Mouse (Mus musculus) left cerebral cortex, postnatal 10 days (tissue): Measurements from ENCODE around the gene Tssk6. TPM values are rescaled to one million over a fixed set of nuclear protein-coding genes. Genes with fewer than 3 reads are reported as not detected.

Experiments
- DNase-seq, 2 experiments: peaks; one replicate each; pipeline ENCODE4 v3.0.0; 2021 to 2022; ENCODE audit warnings: low spot score in 2 of 2, mixed read lengths in 1 of 2; ENCODE audit errors: extremely low spot score in 1 of 2
- intact Hi-C: fragments of 180-260 bp; cut with DNase I; formaldehyde crosslinking; loops from one replicate; pipeline ENCODE4 v1.15.1; 2025
- total RNA-seq, 2 experiments: library from RNA; stranded (reverse); gene quantifications; 2 replicates each; pipeline ENCODE4 v1.2.3; 2021

Gene Tssk6
- total RNA-seq, 2 experiments from 2014 or later: 0.26 to 0.53 TPM

DNA sequence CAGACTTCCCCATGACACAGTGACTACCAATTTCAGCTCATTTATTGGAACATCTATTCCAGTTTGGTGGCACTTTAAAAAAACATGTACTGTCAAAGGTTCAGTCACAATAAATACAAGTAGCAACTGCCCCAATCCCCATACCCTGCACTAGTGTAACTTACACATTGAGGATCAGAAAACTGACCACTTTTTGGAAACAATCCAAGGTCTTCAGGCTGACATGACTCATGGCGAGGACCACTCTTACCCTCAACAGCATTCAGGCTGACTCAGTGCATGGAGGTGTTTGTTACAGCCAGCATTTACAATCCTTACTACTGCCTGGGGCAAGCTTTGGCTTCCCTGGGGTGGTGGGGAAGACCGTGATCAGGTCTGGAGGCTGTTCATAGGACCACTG, 5.1 kb downstream of the Tssk6 start:
- DNase-seq: no peak
- intact Hi-C loops: no loop called here

DNA sequence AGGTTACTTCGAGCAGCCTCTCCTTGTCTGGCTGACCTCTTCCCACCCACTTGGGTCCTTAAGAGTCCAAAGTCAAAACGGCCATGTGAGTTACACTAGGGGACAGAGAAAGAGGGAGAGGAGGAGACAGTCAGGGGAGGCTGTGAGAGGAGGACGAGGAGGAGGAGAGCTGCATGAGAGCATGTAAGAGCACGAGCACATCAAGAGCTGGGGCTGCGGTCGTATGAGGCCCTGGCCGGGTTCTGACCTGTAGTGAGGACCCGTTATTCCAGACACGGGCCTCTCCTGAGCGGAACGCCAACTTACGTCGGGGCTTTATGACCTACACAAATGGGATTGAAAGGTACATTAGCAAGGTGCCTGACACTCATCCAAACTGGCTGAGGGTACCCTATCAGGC, 9.9 kb downstream of the Tssk6 start:
- DNase-seq: no peak
- intact Hi-C loops: loop anchor here (10.0 kb wide), 1 partner anchor 253 kb away; no protein-coding TSS in a partner anchor

GRCm38 (mm10) chr8:69912478-69913074, 10.6 kb downstream of the Tssk6 start:
- intact Hi-C loops: loop anchor here (10.0 kb wide), 1 partner anchor 252 kb away; no protein-coding TSS in a partner anchor
- no peak for DNase-seq

DNA sequence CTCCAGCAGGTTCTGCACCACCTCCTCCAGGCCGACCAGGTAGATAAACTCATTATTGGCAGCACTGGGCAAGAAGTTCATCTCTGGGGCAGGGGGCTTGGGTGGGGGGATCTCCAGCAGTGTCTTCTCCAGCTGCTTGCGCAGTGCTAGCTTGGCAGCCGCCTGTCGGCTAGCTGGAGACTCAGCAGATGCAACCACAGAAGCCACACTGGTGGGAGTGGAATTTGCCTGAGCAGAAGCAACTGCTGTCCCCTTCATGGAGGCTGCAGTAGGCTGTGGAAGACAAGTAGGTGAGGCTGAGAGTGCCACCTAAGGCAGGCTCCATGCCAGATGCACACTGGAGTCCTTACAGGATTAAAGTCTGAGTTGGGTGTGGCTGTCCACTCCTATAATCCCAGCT, 12.5 kb downstream of the Tssk6 start:
- intact Hi-C loops: loop anchor here (10.0 kb wide), 1 partner anchor 250 kb away; no protein-coding TSS in a partner anchor
- no peak for DNase-seq

GRCm38 (mm10) chr8:69915748-69916147, 13.8 kb downstream of the Tssk6 start:
- peak in 1 of 2 experiments; percentile 72 for DNase-seq
- intact Hi-C loops: loop anchor here (5.0 to 10.0 kb wide), 2 partner anchors 87 to 249 kb away; no protein-coding TSS in a partner anchor

GRCm38 (mm10) chr8:69918506-69918905, 16.5 kb downstream of the Tssk6 start:
- no peak for DNase-seq
- intact Hi-C loops: loop anchor here (5.0 to 10.0 kb wide), 2 partner anchors 84 to 246 kb away; no protein-coding TSS in a partner anchor

GRCm38 (mm10) chr8:69919010-69919409, 17.0 kb downstream of the Tssk6 start:
- DNase-seq: peak; percentile 70 to 81
- intact Hi-C loops: loop anchor here (5.0 to 10.0 kb wide), 2 partner anchors 83 to 246 kb away; no protein-coding TSS in a partner anchor

DNA sequence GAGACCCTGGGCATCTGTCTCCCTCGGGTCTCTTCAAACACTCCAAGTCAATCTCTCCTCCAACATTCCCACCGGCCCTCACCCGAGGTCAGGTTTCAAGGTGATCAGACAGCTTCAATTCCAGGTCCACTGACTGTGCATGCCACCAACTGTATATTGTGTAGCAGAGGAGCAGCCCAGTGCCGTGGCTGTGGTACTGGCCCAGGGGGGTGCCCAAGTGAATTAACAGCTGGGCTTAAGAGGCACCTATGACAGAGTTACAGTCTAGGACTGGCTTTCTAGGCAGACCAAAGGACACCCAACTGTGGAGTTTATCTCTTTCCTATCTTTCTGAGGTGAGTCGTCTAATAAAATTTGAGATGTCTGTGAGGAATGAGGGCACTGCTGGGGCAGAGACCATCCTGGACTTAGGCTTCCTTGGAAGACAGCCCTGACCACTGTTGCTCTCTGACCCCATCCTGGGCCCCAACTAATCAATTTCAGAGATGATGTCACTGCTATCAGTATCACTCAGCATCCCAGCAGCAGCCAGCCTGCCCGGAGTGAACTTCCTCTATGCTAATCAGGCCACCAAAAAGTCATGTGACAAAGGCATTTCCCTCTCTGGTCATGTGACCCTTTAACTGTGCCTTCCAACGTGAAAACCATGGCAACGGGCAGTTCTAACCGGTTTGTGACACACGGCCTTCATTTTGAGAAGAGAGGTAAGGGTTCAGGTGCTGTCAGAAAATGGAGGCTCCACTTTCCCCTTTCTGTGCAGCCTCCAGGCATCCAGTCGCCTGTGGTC, 18.1 kb downstream of the Tssk6 start:
- intact Hi-C loops: loop anchor here (5.0 to 10.0 kb wide), 3 partner anchors 42 to 245 kb away; no protein-coding TSS in a partner anchor
- DNase-seq: peak in 1 of 2 experiments; percentile 79

GRCm38 (mm10) chr8:69921141-69921540, 19.2 kb downstream of the Tssk6 start:
- intact Hi-C loops: loop anchor here (5.0 kb wide), 1 partner anchor 41 kb away; no protein-coding TSS in a partner anchor
- DNase-seq: no peak

DNA sequence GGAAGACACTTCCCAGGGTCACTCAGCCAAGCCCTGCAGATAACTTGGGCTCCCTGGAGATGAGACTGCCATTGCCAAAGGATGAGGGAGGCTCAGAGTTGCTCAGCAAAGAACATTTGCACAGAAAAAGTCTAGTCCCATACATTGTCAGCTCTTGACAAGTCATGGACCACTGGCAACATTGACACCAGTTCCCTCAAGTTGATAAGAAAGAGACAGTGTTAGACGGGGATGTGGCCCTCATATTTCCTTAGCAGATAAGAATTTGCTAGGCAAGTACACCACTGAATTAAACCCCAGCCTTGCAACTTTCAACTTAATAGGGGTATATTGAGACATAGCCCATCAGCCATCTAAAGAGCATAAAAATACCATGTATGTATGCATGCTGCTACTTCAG, 22.0 kb downstream of the Tssk6 start:
- DNase-seq: no peak
- intact Hi-C loops: loop anchor here (5.0 kb wide), 1 partner anchor 38 kb away; no protein-coding TSS in a partner anchor

- intact Hi-C loops: no loop called here
- no peak for DNase-seq
These were observed 24.9 kb downstream of the Tssk6 start for GRCm38 (mm10) chr8:69926901-69927300.

GRCm38 (mm10) chr8:69933811-69934210, 31.8 kb downstream of the Tssk6 start:
- intact Hi-C loops: no loop called here
- DNase-seq: no peak

DNA sequence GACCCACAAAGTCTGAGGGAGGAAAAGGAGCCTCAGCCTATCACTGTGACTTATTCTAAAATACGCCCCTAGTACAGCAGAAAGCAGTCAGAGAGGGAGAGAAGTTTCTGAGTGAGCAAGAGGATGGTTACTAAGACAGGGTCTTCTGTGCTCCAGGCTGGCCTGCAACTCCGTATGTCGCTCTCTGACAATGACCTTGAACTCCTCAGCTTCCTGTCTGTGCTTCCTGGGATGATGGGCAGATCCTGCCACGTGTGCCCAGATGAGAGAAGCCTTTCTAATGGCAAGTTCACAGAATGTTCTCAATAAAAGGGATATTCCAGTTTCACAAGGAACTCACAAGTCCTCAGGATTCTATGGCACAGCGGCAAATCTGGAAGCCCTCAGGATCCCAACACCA, 32.6 kb downstream of the Tssk6 start:
- DNase-seq: no peak
- intact Hi-C loops: no loop called here

GRCm38 (mm10) chr8:69935431-69935830, 33.4 kb downstream of the Tssk6 start:
- DNase-seq: no peak
- intact Hi-C loops: no loop called here

DNA sequence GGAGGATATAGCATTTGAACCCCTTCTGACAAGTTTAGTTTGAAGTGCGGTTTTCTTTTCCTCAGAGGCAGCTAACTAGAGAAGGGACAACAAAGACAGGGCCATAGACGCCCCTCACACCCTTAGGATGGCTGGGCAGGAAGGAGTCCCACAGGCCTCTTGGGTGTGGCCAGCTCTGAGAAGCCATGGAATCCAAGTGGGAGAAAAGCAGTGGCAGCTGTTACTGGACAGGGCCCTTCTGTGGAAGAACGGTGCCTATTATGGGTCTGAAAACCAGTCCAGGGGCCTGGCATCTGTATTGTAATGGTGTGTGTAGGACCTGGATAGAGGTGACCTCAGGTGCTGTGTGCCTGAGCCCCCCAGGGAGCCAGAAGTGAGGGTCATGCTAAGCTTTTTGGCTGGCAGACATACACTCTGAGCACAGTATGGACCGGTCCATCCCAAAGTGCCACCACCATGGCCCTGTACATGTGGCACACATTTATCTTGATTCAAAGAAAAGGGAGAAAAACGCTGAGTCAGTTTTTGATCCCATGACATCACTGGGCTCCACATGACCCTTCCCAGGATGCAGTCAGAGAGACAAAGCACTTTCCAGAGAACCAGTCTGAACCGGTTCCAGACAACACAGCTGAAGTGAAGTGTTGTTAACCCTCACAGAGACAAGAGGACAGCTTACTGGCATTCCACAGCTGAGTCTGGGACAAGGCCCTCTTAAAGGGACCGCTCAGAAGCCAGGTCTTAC, 34.2 kb downstream of the Tssk6 start:
- DNase-seq: peak in 1 of 2 experiments; percentile 63
- intact Hi-C loops: no loop called here

- intact Hi-C loops: no loop called here
- no peak for DNase-seq
These were observed 35.5 kb downstream of the Tssk6 start for GRCm38 (mm10) chr8:69937466-69937865.

DNA sequence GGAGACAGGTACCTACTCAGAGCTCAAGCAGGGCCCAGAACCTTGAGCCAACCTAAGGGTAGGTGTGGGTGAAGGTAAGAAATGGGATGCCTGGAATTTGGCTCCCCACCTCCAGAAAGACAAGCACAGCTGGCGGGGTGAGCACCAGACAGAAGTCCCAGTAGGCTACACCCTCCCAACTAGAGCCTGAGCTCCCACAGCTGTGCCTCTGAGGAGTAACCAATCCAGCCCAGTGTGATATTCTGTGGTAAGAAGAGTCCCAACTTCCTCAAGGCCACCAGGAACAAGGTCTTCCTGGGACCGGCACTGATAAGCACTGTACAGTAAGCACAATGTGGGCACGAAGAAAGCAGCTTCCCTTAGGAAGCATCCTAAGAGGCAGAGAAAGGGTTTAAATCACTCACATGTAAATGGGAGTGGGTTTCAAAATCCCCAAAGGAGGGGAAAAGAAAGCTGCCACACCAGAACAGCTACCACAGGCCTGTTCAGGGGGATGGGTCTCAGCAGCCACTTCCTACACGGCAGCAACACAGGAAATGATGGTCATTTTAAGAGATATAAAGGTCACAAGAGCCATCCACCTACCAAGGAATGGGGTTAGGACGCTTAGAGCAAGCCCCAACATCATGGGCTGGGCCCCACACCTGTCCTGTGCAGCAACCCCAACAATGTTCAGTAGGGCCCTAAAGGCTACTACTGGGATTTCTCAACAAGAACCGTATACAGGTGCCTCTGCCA, 36.4 kb downstream of the Tssk6 start:
- DNase-seq: no peak
- intact Hi-C loops: no loop called here

- DNase-seq: no peak
- intact Hi-C loops: no loop called here
These were observed 37.6 kb downstream of the Tssk6 start for GRCm38 (mm10) chr8:69939633-69940032.
